Mouse (Mus musculus) ZHBTc4 (cell line): Measurements from ENCODE around the gene Olfr1290.

Experiments
- DNase-seq: peaks from one replicate; pipeline ENCODE4 v3.0.0-alpha.2; 2011; ENCODE audit warnings: low read depth, low spot score

Olfr1290 gene

DNA sequence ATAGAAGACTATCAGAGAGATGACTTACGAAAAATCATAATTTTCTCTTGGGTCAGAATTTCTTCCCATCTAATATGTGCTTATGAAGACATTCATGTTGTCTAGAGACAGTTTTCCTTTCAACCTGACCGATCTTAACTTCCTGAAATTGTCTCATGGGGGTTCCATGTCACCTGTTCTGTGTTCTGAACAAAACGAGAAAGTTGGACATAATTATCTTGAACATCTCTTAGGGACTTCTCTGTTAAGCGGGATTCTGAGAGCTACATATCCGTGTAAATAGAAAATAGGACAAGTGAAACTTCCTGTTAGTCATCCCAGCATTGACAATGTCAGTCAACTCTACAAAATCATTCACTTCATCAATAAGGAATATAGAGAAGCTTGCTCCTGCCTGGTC lies at the start of gene Olfr1290:
Olfr1290 (minus strand) TSS at position 101 of the 400 bp plus-strand sequence.
- no peak for DNase-seq

- DNase-seq, result no peak
Measured at GRCm38 (mm10) chr2:111540191-111540590, 46.6 kb upstream of the Olfr1290 start, which contains the start of gene Olfr1294. Gene Olfr1294, minus strand, starts transcription at chr2:111540291.

- DNase-seq, result no peak
Measured at GRCm38 (mm10) chr2:111524903-111525302, 31.3 kb upstream of the Olfr1290 start, which contains the start of gene Olfr1293-ps. Gene Olfr1293-ps, plus strand, starts transcription at chr2:111525203.

- peak; percentile 3 for DNase-seq
Measured at GRCm38 (mm10) chr2:111517451-111517850, 23.8 kb upstream of the Olfr1290 start.

DNA sequence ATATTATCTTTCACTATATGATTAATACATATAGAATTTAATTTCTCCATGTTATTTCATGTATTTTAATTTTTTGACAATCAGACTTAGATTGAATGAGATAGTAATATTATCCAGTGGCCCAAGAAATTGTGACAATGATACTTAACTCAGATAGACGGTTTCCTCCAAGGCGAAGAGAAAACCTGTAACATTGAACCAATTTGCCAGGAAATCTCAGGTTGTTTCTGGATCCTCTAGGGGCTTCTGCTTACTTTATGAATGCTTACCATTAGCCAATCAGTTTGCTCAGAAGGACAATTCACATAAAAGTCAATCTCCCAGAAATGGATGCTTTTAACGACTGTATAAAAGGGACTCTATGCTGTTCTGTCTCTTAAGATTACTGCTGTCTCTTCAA lies 3.3 kb upstream of the Olfr1290 start, which contains the start of gene Olfr1291-ps1:
Olfr1291-ps1 (plus strand) TSS at position 301 of the 400 bp plus-strand sequence.
- no peak for DNase-seq

DNA sequence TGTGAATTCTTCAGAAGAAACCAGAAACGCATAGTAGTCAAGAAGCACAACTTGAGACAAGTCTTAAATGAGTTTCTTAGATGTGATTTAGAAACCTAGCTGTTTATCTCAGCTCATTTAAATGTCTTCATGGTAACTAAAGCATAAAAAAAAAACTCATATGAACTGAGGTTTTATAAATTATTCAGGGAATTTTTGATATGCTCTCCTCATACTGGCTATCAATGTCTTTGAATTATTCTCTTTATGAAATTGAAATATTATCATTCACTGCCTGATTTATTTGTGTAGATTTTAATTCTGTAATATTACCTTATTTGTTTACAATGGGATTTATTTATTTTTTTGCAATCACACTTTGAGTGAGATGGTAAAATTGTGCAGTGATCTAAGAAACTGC lies 13.1 kb downstream of the Olfr1290 start, which contains the start of gene Olfr1289:
Olfr1289 (plus strand) TSS at position 301 of the 400 bp plus-strand sequence.
- DNase-seq, result no peak

DNA sequence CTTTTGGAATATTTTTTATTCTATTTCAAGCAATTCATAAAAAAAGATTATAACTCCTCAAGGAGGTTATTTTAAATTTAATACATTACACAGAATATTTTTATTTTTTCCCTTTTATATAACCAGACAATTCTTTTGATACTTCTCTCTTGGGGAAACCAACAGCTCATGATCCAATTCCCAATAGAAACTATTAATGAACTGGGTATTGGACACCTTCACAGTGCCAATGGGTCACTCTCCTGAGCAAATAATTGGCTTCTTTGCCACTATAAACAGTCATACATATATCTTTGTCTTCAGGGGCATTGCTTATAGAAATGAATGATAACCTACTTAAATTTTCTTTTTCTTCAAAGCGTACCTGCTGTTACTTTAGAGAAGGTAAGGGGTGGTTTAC lies 19.8 kb downstream of the Olfr1290 start, which contains the start of gene Olfr1288:
Olfr1288 (plus strand) TSS at position 301 of the 400 bp plus-strand sequence.
- DNase-seq, result no peak

DNA sequence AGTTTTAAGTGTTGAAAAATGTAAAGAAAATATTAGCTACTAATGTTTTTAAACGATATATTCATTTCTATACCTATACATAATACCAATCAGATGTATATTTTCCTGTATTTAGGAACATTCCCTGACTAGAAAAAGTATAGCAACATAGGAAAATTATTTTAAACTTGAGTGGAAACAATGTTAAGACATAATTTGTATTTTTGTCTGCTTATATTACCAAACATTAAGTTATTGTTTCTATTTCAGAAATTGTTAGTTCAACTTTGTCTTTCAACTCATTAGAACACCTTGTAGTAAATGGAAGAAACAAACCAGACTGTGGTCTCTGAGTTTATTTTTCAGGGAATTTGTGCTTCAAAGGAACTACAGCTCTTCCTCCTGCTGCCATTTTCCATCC lies 44.8 kb downstream of the Olfr1290 start, which contains the start of gene Olfr1287:
Olfr1287 (plus strand) TSS at position 301 of the 400 bp plus-strand sequence.
- DNase-seq, result no peak
